Mouse (Mus musculus) heart, embryonic 10.5 days (tissue): Measurements from ENCODE around the gene Gm29133. TPM values are rescaled to one million over a fixed set of nuclear protein-coding genes. Genes with fewer than 3 reads are reported as not detected.

Experiments
- DNase-seq: peaks from one replicate; pipeline ENCODE4 v3.0.0-alpha.2; 2017; ENCODE audit warnings: low spot score
- H3K27ac ChIP-seq: fragments of 300-500 bp; sonication (generic); 2 replicates; pipeline ENCODE4 v1.5.1; 2016; ENCODE audit warnings: mild to moderate bottlenecking
- H3K27me3 ChIP-seq: fragments of 300-500 bp; sonication (generic); 2 replicates; pipeline ENCODE4 v1.6.1; 2016; ENCODE audit warnings: mild to moderate bottlenecking; ENCODE audit not compliant: poor library complexity, insufficient read depth, severe bottlenecking
- H3K36me3 ChIP-seq: fragments of 300-500 bp; sonication (generic); 2 replicates; pipeline ENCODE4 v1.6.1; 2016; ENCODE audit warnings: mild to moderate bottlenecking, moderate library complexity
- H3K4me1 ChIP-seq: fragments of 300-500 bp; sonication (generic); 2 replicates; pipeline ENCODE4 v1.6.1; 2016; ENCODE audit warnings: mild to moderate bottlenecking
- H3K4me3 ChIP-seq: fragments of 300-500 bp; sonication (generic); 2 replicates; pipeline ENCODE4 v1.5.1; 2016; ENCODE audit warnings: mild to moderate bottlenecking, moderate library complexity
- H3K9me3 ChIP-seq: fragments of 300-500 bp; sonication (generic); 2 replicates; pipeline ENCODE4 v1.6.1; 2016; ENCODE audit warnings: mild to moderate bottlenecking, moderate library complexity
- WGBS: fragments of 180-500 bp; shearing (Covaris S2); methylation state at CpG from one replicate; pipeline ENCODE4 v1.1.7; 2016; 5-methylcytosine and 5-hydroxymethylcytosine counted together
- polyA plus RNA-seq: library from polyadenylated mRNA; unstranded; fragments of >200 nt; fragmentation: Nextera tagmentation; extraction: Ambion mirVana; gene quantifications from 2 replicates; pipeline ENCODE4 v1.2.1, GENCODE M21; 2016

Gm29133 gene
- polyA plus RNA-seq, 1 experiment from 2014 or later = not detected

DNA sequence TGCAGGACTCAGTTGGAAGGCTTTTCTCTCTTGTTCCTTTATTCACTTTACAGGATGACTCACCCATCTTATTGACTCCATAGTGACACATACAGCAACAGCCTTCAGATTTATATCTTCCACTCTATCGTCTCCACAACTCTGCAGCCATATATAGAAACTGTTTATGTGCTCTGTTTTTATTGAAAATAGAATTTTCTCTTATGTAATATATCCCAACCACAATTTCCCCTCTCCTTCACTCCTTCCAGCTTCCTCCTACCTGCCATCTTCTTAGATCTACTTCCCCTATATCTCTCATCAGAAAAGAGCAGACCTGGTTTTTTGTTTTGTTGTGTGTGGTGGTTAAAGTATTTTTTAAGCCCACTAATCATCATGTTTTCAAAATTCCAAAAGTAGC, 76.5 kb downstream of the Gm29133 start:
- WGBS = 79% methylated on average over 1 of the region's 1 CpGs
- no peak for DNase-seq
- H3K4me3 ChIP-seq = no peak overlapping the region

DNA sequence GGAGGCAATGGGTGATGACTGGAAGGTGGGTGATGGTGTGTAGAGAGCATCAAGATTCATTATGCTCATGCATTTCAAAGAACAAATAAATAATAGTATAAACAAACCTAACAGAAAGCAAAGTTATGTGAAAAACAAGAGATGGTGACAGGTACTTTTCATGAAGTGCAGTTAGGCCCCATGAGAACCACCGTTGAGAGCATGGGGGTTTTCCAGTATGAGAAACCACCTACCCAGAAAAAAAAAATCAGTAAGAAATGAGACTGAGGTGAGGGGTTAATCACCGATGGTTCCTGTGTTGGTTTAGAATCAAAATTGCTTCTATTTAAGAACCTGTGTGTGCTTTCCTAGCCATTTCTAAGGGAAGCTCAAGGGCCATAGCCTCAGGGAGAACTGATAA, 86.8 kb downstream of the Gm29133 start:
- Histone ChIP-seq H3K9me3 (no peaks in the 10 kb centered on the region), H3K27me3 (no peaks in the 10 kb centered on the region), H3K4me1 (no peaks in the 10 kb centered on the region), H3K36me3 (no peaks in the 10 kb centered on the region), H3K4me3 (no peak overlapping the region), H3K27ac (no peak overlapping the region)
- WGBS = 79% methylated on average over 2 of the region's 2 CpGs
- no peak for DNase-seq

More for the DNA sequence above, 76.5 kb downstream of the Gm29133 start:
- no peaks in the 10 kb centered on the region for H3K27me3 ChIP-seq
- no peaks in the 10 kb centered on the region for H3K9me3 ChIP-seq
- H3K27ac ChIP-seq = no peak overlapping the region
- H3K4me1 ChIP-seq = no peaks in the 10 kb centered on the region
- H3K36me3 ChIP-seq = no peaks in the 10 kb centered on the region

DNA sequence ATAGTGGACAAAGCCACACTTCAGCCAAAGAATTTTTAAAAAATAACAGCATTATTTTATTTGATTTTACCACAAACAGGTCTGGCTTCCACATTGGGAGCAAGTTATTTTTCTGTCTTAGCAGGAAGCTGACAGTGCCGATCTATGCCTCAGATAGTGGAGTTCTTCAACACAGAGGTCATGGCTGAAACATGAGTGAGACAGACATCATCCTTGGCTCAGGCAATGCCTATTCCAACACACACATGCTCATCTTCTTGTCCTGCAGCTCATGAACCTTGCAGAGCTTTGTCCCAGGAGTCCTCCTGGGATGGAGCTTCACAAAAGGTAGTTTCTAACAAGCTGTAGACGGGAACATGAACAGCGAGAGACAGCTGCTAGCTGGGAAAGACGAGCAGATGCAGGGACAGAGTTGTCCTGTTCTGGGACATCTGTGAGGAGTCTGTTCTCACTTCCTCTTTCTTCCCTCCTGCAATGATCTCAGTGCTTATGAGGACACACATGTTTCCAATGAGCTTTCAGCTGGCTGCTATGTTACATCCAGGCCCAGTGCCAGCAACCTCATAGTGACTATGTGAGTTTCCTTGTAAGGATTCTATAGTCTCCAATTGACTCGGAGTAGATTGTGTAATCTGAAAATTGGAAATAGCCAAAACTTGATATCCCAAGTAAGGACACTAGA, 87.4 kb downstream of the Gm29133 start:
- 77% methylated on average over 5 of the region's 5 CpGs for WGBS
- no peak for DNase-seq
- no peak overlapping the region for H3K27ac ChIP-seq

More for the DNA sequence above, 87.4 kb downstream of the Gm29133 start:
- Histone ChIP-seq H3K36me3 (no peaks in the 10 kb centered on the region), H3K4me1 (no peaks in the 10 kb centered on the region), H3K9me3 (no peaks in the 10 kb centered on the region), H3K27me3 (no peaks in the 10 kb centered on the region), H3K4me3 (no peak overlapping the region)

Other genes starting within 250 kb of the Gm29133 start
- 62.0 and 76.0 TPM in 2 replicates for gene Pdcd10, start 191.3 kb upstream of the Gm29133 start, polyA plus RNA-seq
- gene Serpini1, start 190.7 kb upstream of the Gm29133 start, polyA plus RNA-seq = 0.76 and 1.3 TPM in 2 replicates
- gene Golim4, start 208.8 kb downstream of the Gm29133 start, polyA plus RNA-seq = 43.3 and 50.2 TPM in 2 replicates